Mouse (Mus musculus) left cerebral cortex, postnatal 36 days (tissue): Measurements from ENCODE around the gene Trim2. TPM values are rescaled to one million over a fixed set of nuclear protein-coding genes. Genes with fewer than 3 reads are reported as not detected.

ENCODE experiments used
- DNase-seq, 2 experiments: peaks; one replicate each; pipeline ENCODE4 v3.0.0; 2021 to 2022; ENCODE audit warnings: low spot score in 2 of 2, mixed read lengths in 1 of 2
- intact Hi-C: fragments of 180-260 bp; cut with DNase I; formaldehyde crosslinking; loops from one replicate; pipeline ENCODE4 v1.15.1; 2025
- total RNA-seq, 2 experiments: library from RNA; stranded (reverse); gene quantifications; 2 replicates each; pipeline ENCODE4 v1.2.3; 2021

The Trim2 gene
- 100 to 1,000 TPM; 246 to 252 TPM for total RNA-seq

- DNase-seq: no peak
- intact Hi-C loops: no loop called here
These were observed at the start of gene Trim2 for GRCm38 (mm10) chr3:84306777-84307176. TSS of gene Trim2 (minus strand) at chr3:84306877.

GRCm38 (mm10) chr3:84355930-84356689 is 49.4 kb upstream of the Trim2 start:
- DNase-seq: no peak
- intact Hi-C loops: loop anchor here (10.0 kb wide), 1 partner anchor 69 kb away; no protein-coding TSS in a partner anchor

GRCm38 (mm10) chr3:84352353-84353034 is 45.8 kb upstream of the Trim2 start:
- peak; percentile 38 to 46 for DNase-seq
- intact Hi-C loops: loop anchor here (1.0 to 10.0 kb wide), 3 partner anchors 72 to 190 kb away; partner anchors contain the start of gene Fhdc1

- intact Hi-C loops: loop anchor here (5.0 to 10.0 kb wide), 2 partner anchors 74 to 132 kb away; partner anchors contain the start of gene Fhdc1
- DNase-seq: no peak
These were observed 43.6 kb upstream of the Trim2 start for GRCm38 (mm10) chr3:84350311-84350710.

- DNase-seq: no peak
- intact Hi-C loops: loop anchor here (5.0 to 10.0 kb wide), 2 partner anchors 75 to 133 kb away; partner anchors contain the start of gene Fhdc1
These were observed 43.1 kb upstream of the Trim2 start for GRCm38 (mm10) chr3:84349771-84350170.

GRCm38 (mm10) chr3:84347426-84347825 is 40.7 kb upstream of the Trim2 start:
- no peak for DNase-seq
- intact Hi-C loops: no loop called here

GRCm38 (mm10) chr3:84346456-84347150 is 39.9 kb upstream of the Trim2 start:
- intact Hi-C loops: no loop called here
- DNase-seq: no peak

- intact Hi-C loops: loop anchor here (2.0 kb wide), 1 partner anchor 197 kb away; no protein-coding TSS in a partner anchor
- no peak for DNase-seq
These were observed 38.9 kb upstream of the Trim2 start for GRCm38 (mm10) chr3:84345646-84345980.

- peak; percentile 78 to 81 for DNase-seq
- intact Hi-C loops: loop anchor here (2.0 kb wide), 1 partner anchor 198 kb away; no protein-coding TSS in a partner anchor
These were observed 38.3 kb upstream of the Trim2 start for GRCm38 (mm10) chr3:84344725-84345645.

GRCm38 (mm10) chr3:84343101-84343500 is 36.4 kb upstream of the Trim2 start:
- no peak for DNase-seq
- intact Hi-C loops: no loop called here

- DNase-seq: no peak
- intact Hi-C loops: no loop called here
These were observed 35.1 kb upstream of the Trim2 start for GRCm38 (mm10) chr3:84341811-84342210.

GRCm38 (mm10) chr3:84337585-84337984 is 30.9 kb upstream of the Trim2 start:
- no peak for DNase-seq
- intact Hi-C loops: no loop called here

GRCm38 (mm10) chr3:84336342-84336741 is 29.7 kb upstream of the Trim2 start:
- DNase-seq: no peak
- intact Hi-C loops: no loop called here

- intact Hi-C loops: no loop called here
- DNase-seq: no peak
These were observed 28.9 kb upstream of the Trim2 start for GRCm38 (mm10) chr3:84335421-84336073.

GRCm38 (mm10) chr3:84334771-84335420 is 28.2 kb upstream of the Trim2 start:
- DNase-seq: no peak
- intact Hi-C loops: no loop called here

GRCm38 (mm10) chr3:84333400-84334349 is 27.0 kb upstream of the Trim2 start:
- DNase-seq: peak in 1 of 2 experiments; percentile 38
- intact Hi-C loops: no loop called here

- DNase-seq: no peak
- intact Hi-C loops: no loop called here
These were observed 23.5 kb upstream of the Trim2 start for GRCm38 (mm10) chr3:84330210-84330609.
